Mouse (Mus musculus): ENCODE data around the gene Icam1. TPM values are rescaled to one million over a fixed set of nuclear protein-coding genes. Genes with fewer than 3 reads are reported as not detected.

Icam1 gene
- total and polyA plus RNA-seq, 3 experiments, result 70.6 to 202 (median 102) TPM

DNA sequence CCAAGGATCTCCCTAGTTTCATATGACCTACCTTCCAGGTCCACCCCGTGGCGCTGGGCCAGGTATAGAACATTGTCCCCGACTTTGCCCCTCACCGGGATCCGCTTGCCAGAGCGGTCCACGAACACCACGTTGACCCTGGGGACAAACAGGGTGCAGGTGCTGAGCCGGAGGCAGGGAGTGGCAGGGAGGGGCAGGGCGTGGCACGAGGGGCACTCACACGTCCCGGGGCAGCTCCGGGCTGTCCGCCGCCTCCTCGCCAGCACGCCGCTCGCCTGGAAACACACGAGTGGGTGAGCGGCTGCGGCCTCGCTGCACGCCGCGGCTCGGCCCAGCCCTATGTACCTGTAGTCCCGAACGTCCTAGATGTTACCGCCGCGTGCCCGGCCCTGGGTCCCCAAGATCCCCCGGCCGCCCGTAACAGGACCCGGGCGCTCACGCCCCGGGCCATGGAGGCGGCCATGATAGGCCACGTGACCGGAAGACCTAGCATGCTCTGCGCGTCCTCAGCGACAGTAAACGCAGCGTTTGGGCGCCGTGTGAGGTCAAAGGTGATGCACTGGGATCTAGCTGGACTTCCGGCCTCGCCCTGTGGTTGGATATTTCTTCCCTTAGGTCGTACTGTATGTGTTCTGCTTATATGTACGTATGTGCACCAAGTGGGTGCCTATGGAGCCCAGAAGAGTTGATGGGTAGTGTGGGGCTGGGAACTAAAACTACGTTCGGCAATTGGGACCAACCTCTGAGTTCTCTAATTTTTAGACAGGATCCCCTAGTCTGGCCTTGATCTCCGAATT is 57.5 kb downstream of the Icam1 start, which contains the start of the genes Gm49373 and Fdx1l (continued):
- peak; percentile 82 for TF ChIP-seq TCF12 (IDR thresholded peaks at IDR 0.05; ENCODE audit: low read depth, low read length)
- TF ChIP-seq SIN3A (IDR thresholded peaks at IDR 0.05; ENCODE audit: low read length), result peak; percentile 92
- no peak for TF ChIP-seq PAX5 (IDR thresholded peaks at IDR 0.05; ENCODE audit: low read length)
- no peak; the same call in 1 of the 2 replicates for TF ChIP-seq GABPA (IDR thresholded peaks at IDR 0.05; ENCODE audit: insufficient replicate concordance, low read depth, low read length)
- TF ChIP-seq HCFC1 (IDR thresholded peaks at IDR 0.05; ENCODE audit: low read depth, low read length), result peak; percentile 94
- TF ChIP-seq BHLHE40 (IDR thresholded peaks at IDR 0.05; ENCODE audit: low read depth, low read length), result peak; percentile 96
- TF ChIP-seq MAFK (IDR thresholded peaks at IDR 0.05; ENCODE audit: insufficient replicate concordance, low read length), result no peak
- no peak for TF ChIP-seq EP300 (IDR thresholded peaks at IDR 0.05; ENCODE audit: low read length)
- peak; percentile 71 for TF ChIP-seq IRF4 (IDR thresholded peaks at IDR 0.05; ENCODE audit: low read depth, low read length)

DNA sequence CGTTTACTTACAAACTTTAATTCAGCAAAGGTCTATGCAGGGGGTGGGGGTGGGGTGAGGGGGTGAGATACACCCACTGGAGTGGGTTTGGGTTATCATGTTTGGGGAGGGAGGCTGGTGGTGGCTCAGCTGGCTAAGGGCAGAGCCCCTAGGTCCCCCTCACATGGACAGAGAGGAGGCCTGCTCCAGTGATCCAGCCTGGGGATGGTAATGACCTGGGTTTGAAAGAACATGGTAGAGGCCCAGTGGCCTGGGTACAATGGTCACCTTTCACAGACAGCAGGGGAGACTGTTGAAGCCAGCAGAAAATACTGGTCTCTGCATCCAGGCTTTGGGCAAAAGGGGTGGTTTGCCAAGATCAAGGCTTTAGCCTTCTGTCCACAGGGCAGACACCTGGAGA is 58.4 kb downstream of the Icam1 start:
- TF ChIP-seq MAFK (IDR thresholded peaks at IDR 0.05; ENCODE audit: insufficient replicate concordance, low read length) (no peak), TCF12 (IDR thresholded peaks at IDR 0.05; ENCODE audit: low read depth, low read length) (no peak), NRF1 (IDR thresholded peaks at IDR 0.05; ENCODE audit: low read depth, low read length) (no peak), BHLHE40 (IDR thresholded peaks at IDR 0.05; ENCODE audit: low read depth, low read length) (no peak), RAD21 (IDR thresholded peaks at IDR 0.05; ENCODE audit: low read depth, low read length) (no peak), ZKSCAN1 (IDR thresholded peaks at IDR 0.05; ENCODE audit: borderline replicate concordance, low read depth, low read length) (no peak), RCOR1 (conservative IDR thresholded peaks at IDR 0.05; ENCODE audit: low read depth, low read length) (no peak), MAZ (IDR thresholded peaks at IDR 0.05; ENCODE audit: low read depth, low read length) (no peak), SMC3 (IDR thresholded peaks at IDR 0.05; ENCODE audit: low read depth, low read length) (no peak), E2F4 (IDR thresholded peaks at IDR 0.05; ENCODE audit: insufficient replicate concordance, low read depth, low read length) (no peak), TBP (conservative IDR thresholded peaks at IDR 0.05; ENCODE audit: low read depth, low read length) (no peak), MAX (IDR thresholded peaks at IDR 0.05; ENCODE audit: low read length) (no peak), EP300 (IDR thresholded peaks at IDR 0.05; ENCODE audit: low read length) (no peak), JUND (conservative IDR thresholded peaks at IDR 0.05; ENCODE audit: low read depth, low read length) (no peak), UBTF (IDR thresholded peaks at IDR 0.05; ENCODE audit: low read depth, low read length) (no peak), HCFC1 (IDR thresholded peaks at IDR 0.05; ENCODE audit: low read depth, low read length) (no peak), CTCF (conservative IDR thresholded peaks at IDR 0.05 in 1 of 2, IDR thresholded peaks at IDR 0.05 in 1 of 2; ENCODE audit: low read depth in 2 of 2, low read length in 2 of 2) (no peak)
- peak overlapping the region; percentile 92 for H3K4me2 ChIP-seq (ENCODE audit: insufficient read depth, low read depth, poor library complexity, severe bottlenecking)
- in situ Hi-C loops (cut with MboI; ENCODE audit: low pct_ligation_motif_present, low pct_unique_long_range_greater_than_20kb, low sequenced_read_pairs), result loop anchor here (5.0 kb wide), 1 partner anchor 47 kb away; the partner anchor contains the start of gene Icam4
- peak overlapping the region in 1 of 3 experiments; percentile 98 for H3K4me3 ChIP-seq (replicated peaks in 1 of 3; ENCODE audit: low read depth in 2 of 3, low read length in 2 of 3, poor library complexity in 1 of 3)
- H3K79me2 ChIP-seq (replicated peaks; ENCODE audit: control insufficient read depth, extremely low read depth, insufficient read depth, poor library complexity, severe bottlenecking), result peaks cover 35% of the 10 kb centered on the region
- no peaks in the 10 kb centered on the region for H3K9me3 ChIP-seq (replicated peaks; ENCODE audit: low read length)
- H3K27me3 ChIP-seq (replicated peaks), result no peaks in the 10 kb centered on the region
- dilution Hi-C loops (cut with MboI; ENCODE audit: extremely low pct_ligation_motif_present, extremely low pct_unique_long_range_greater_than_20kb, low sequenced_read_pairs), result no loop called here
- H3K27ac ChIP-seq (ENCODE audit: insufficient read depth, low read depth), result no peak overlapping the region
- peak overlapping the region; percentile 74 for H3K9ac ChIP-seq (ENCODE audit: insufficient read depth, low read depth)
- H3K36me3 ChIP-seq (replicated peaks in 1 of 2; ENCODE audit: control insufficient read depth in 1 of 2, insufficient read depth in 1 of 2, low read length in 1 of 2), result peaks cover 61 to 75% of the 10 kb centered on the region in 2 experiments
- H3K4me1 ChIP-seq (ENCODE audit: control insufficient read depth in 1 of 2, insufficient read depth in 2 of 2), result peaks cover 8 to 29% of the 10 kb centered on the region in 2 experiments
- DNase-seq (ENCODE audit: extremely low read depth), result no peak

All from CH12.LX (cell line).